Mouse (Mus musculus) bone marrow macrophage, adult 2 months (primary cell): Measurements from ENCODE around the gene Armc2.

Experiments
- CTCF ChIP-seq: IDR thresholded peaks from 2 replicates; pipeline ENCODE4 v1.5.1; 2012; ENCODE audit warnings: low read depth, mild to moderate bottlenecking, low read length, moderate library complexity
- POLR2A ChIP-seq: IDR thresholded peaks from 2 replicates; pipeline ENCODE4 v1.6.1; 2012; ENCODE audit warnings: mild to moderate bottlenecking, low read depth, low read length, borderline replicate concordance

GRCm38 (mm10) chr10:42018016-42018949 is at the start of gene Armc2:
- no peak for TF ChIP-seq POLR2A
- TF ChIP-seq CTCF: no peak
